Mouse (Mus musculus) hindbrain, embryonic 13.5 days (tissue): ENCODE results near the gene Lrrc32. TPM values are rescaled to one million over a fixed set of nuclear protein-coding genes. Genes with fewer than 3 reads are reported as not detected.
A peak's percentile ranks its signal among the peaks of the same experiment; 100 is the strongest.

Source experiments
- ATAC-seq: fragments of 200-750 bp; cut with Nextera tagmentation; 2 replicates; pipeline ENCODE4 v1.8.0; 2017; ENCODE audit warnings: moderate TSS enrichment; ENCODE audit not compliant: low FRiP score
- H3K27ac ChIP-seq: fragments of 300-500 bp; sonication (generic); 2 replicates; pipeline ENCODE4 v1.5.1; 2015; ENCODE audit warnings: inconsistent platforms, mild to moderate bottlenecking, moderate library complexity
- H3K27me3 ChIP-seq: fragments of 300-500 bp; sonication (generic); 2 replicates; pipeline ENCODE4 v1.6.1; 2015; ENCODE audit warnings: mild to moderate bottlenecking, inconsistent platforms
- H3K36me3 ChIP-seq: fragments of 300-500 bp; sonication (generic); 2 replicates; pipeline ENCODE4 v1.6.1; 2015; ENCODE audit warnings: mild to moderate bottlenecking, inconsistent platforms
- H3K4me1 ChIP-seq: fragments of 300-500 bp; sonication (generic); replicated peaks from 2 replicates; pipeline ENCODE4 v1.6.1; 2015; ENCODE audit warnings: inconsistent platforms
- H3K4me2 ChIP-seq: fragments of 300-500 bp; sonication (generic); 2 replicates; pipeline ENCODE4 v1.6.1; 2015; ENCODE audit warnings: inconsistent platforms, mild to moderate bottlenecking, moderate library complexity
- H3K4me3 ChIP-seq: fragments of 300-500 bp; sonication (generic); 2 replicates; pipeline ENCODE4 v1.5.1; 2015; ENCODE audit warnings: mild to moderate bottlenecking, inconsistent platforms
- H3K9ac ChIP-seq: fragments of 300-500 bp; sonication (generic); 2 replicates; pipeline ENCODE4 v1.6.1; 2015; ENCODE audit warnings: mild to moderate bottlenecking, inconsistent platforms
- H3K9me3 ChIP-seq: fragments of 300-500 bp; sonication (generic); 2 replicates; pipeline ENCODE4 v1.6.1; 2016; ENCODE audit warnings: inconsistent platforms
- WGBS: fragments of 180-500 bp; shearing (Covaris S2); methylation state at CpG from one replicate; pipeline ENCODE4 v1.1.7; 2015; 5-methylcytosine and 5-hydroxymethylcytosine counted together
- polyA plus RNA-seq: library from polyadenylated mRNA; unstranded; fragments of >200 nt; fragmentation: Nextera tagmentation; extraction: Ambion mirVana; gene quantifications from 2 replicates; pipeline ENCODE4 v1.2.1, GENCODE M21; 2015

The Lrrc32 gene
- polyA plus RNA-seq, 1 experiment from 2014 or later, result 3.1 TPM

DNA sequence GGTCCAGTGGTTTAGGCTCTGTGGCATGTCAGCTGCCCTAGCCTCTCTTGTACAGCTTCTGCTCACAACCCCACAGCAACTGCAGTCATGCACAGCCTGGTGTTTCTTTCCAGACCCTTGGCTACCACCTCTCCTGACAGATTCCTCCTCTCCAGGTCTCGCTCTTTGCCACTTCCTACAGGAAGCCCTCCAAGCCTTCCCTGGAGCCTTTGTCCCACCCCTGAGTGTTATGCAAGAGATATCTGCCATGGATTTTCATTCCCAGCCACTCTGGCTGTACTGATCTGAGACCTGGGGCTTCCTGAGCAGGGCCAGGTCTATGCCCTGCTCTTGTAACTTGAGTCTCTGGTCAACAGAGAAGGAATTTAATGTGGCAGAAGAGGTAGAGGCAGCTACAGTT lies 8.6 kb upstream of the Lrrc32 start:
- H3K4me1 ChIP-seq, result peaks cover 11% of the 10 kb centered on the region
- no peak overlapping the region for H3K27ac ChIP-seq
- no peaks in the 10 kb centered on the region for H3K36me3 ChIP-seq
- ATAC-seq, result no peak
- no peak overlapping the region for H3K4me2 ChIP-seq
- H3K9ac ChIP-seq, result no peak overlapping the region
- H3K27me3 ChIP-seq, result peaks cover 15% of the 10 kb centered on the region; the same call in 1 of the 2 replicates
- no peaks in the 10 kb centered on the region for H3K9me3 ChIP-seq
- WGBS, result 90% methylated on average over 1 of the region's 1 CpGs
- H3K4me3 ChIP-seq, result no peak overlapping the region

DNA sequence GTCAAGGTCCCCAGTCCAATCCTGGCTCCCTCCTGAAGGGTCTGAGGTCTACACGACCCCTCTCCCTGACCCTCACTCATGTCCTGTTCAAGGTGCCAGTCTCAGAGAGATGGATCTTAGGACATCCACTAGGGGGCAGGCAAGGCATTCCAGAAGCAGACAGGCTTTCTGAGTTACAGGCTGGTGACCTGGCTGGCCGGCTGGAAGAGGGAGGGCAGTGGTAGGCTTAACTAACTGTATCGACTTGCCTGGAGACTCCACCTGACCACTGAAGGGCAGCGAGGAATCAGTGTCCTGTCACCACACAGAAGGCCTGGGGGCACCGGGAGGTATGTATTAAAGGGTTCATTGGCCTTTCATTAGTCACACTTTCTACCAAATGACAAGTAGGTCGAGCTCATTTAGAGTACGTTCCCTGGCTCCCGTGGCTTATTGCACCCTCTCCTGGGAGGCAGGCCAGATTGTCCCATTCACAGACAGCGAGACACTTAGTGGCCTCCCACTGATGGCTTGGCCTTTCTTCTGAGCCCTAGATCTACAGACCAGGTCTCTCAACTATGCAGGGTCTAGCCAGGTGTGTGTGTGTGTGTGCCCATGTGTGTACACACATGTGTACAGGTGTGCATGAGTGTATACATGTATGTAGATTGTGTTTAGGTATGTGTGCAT lies 7.9 kb upstream of the Lrrc32 start:
- Histone ChIP-seq H3K27ac (no peak overlapping the region), H3K4me2 (no peak overlapping the region), H3K4me3 (no peak overlapping the region), H3K27me3 (peaks cover 15% of the 10 kb centered on the region; the same call in 1 of the 2 replicates), H3K9ac (no peak overlapping the region), H3K4me1 (peaks cover 13% of the 10 kb centered on the region), H3K36me3 (no peaks in the 10 kb centered on the region), H3K9me3 (no peaks in the 10 kb centered on the region)
- WGBS, result 5% methylated on average over 9 of the region's 9 CpGs
- peak; percentile 37 for ATAC-seq

DNA sequence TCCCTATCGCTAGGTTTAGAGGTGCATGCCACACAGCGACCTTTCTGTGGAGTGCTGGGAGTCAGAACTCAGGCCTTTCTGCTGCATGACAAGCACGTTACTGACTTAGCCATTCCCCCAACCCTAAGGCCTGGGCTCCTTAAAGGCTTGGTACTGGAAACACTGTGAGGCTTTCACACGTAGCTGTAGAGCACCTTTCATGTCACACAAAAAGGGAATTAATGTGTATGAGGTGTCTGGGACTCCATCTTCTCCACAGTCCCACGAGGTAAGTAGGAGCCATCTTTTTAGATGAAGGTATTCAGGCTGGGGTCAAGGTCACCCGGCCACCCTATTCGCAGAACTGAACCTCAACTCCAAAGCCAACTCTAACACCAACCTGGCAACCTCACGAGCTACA lies 7.2 kb upstream of the Lrrc32 start:
- Histone ChIP-seq H3K27me3 (peaks cover 15% of the 10 kb centered on the region; the same call in 1 of the 2 replicates), H3K4me2 (no peak overlapping the region), H3K4me3 (no peak overlapping the region), H3K4me1 (peaks cover 19% of the 10 kb centered on the region), H3K27ac (no peak overlapping the region), H3K9me3 (no peaks in the 10 kb centered on the region), H3K9ac (no peak overlapping the region), H3K36me3 (no peaks in the 10 kb centered on the region)
- WGBS, result 91% methylated on average over 8 of the region's 8 CpGs
- ATAC-seq, result no peak

DNA sequence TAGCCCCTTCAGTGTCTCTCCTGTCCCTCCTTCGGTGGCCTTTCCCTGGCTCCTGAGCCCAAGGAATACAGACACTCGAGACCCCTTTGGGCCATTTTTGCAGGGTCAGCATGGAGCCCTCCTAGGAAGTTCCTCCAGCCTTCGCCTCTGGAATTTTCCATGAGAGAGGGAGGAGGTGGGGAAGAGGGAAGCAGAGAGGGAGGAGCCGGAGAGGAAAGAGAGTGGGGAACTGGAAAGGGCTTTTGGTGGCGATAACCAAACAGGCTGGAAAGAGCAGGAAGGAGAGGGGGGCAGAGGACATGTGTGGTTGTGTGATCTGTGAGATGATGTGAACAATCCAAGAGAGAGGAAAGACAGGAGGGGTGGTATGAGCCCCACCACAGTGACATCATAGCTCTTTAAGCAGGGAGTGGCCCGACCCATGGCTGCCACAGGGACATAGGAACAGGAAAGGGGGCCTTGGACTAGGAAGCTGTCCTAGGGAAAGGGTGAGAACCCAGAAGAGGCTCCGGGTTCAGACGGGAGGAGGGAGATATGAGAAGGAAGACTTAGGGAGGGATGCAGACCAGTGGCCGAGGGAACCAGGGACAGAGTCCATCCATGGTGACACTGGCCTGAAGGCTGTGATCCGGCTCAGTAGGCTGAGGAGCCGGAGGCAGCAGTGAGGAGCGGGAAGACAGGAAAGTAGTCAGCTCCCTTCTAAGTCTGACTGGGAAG lies 6.4 kb upstream of the Lrrc32 start:
- no peak overlapping the region for H3K4me3 ChIP-seq
- 57% methylated on average over 12 of the region's 12 CpGs for WGBS
- no peaks in the 10 kb centered on the region for H3K36me3 ChIP-seq
- H3K27ac ChIP-seq, result no peak overlapping the region
- no peak overlapping the region for H3K4me2 ChIP-seq
- peaks cover 15% of the 10 kb centered on the region; the same call in 1 of the 2 replicates for H3K27me3 ChIP-seq
- peaks cover 20% of the 10 kb centered on the region for H3K4me1 ChIP-seq
- H3K9me3 ChIP-seq, result no peaks in the 10 kb centered on the region
- no peak for ATAC-seq
- H3K9ac ChIP-seq, result no peak overlapping the region

DNA sequence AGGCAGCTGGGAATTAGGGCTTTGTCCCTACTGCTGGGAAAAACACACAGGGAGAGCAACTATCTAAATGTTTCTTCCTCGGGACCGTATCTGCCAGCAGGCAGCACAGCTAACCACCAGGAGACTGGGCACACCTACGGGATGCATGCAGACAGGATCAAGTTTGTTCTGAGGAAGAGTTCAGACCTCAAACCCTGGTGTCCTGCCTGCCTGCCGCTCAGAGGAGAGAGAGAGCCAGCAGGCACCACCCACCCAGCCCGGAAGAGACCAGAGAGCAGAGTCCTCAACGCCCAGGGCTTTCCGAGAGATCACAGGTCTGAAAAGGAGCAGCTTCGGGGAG lies 5.8 kb upstream of the Lrrc32 start:
- Histone ChIP-seq H3K36me3 (no peaks in the 10 kb centered on the region), H3K4me2 (no peak overlapping the region), H3K4me1 (peaks cover 20% of the 10 kb centered on the region), H3K9ac (no peak overlapping the region), H3K9me3 (no peaks in the 10 kb centered on the region), H3K27ac (no peak overlapping the region), H3K27me3 (peaks cover 16% of the 10 kb centered on the region; the same call in 1 of the 2 replicates), H3K4me3 (no peak overlapping the region)
- ATAC-seq, result no peak
- WGBS, result 45% methylated on average over 8 of the region's 8 CpGs

DNA sequence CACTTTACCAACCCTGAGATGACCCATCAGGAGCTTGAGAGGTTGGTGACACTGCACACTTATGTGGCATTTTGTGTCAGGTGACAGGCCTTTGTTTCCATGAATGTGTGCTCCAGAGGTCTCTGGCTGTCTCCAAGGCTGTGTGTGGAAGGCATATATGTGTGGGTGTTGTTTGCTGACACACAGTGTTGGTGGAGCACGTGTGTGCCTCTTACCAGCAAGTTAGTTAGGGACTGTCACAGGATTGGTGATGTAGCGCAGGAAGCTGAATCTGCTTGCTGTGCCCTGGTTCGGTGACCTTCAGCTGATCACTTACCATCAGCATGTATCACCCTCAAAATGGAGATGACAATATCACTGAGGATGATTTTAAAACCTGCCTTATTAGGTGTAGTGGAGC lies 4.2 kb upstream of the Lrrc32 start:
- Histone ChIP-seq H3K9me3 (no peaks in the 10 kb centered on the region), H3K27ac (no peak overlapping the region), H3K4me1 (peaks cover 29% of the 10 kb centered on the region), H3K9ac (no peak overlapping the region), H3K4me2 (no peak overlapping the region), H3K27me3 (peaks cover 26% of the 10 kb centered on the region; the same call in 1 of the 2 replicates), H3K36me3 (no peaks in the 10 kb centered on the region), H3K4me3 (no peak overlapping the region)
- WGBS, result 87% methylated on average over 3 of the region's 3 CpGs
- no peak for ATAC-seq

DNA sequence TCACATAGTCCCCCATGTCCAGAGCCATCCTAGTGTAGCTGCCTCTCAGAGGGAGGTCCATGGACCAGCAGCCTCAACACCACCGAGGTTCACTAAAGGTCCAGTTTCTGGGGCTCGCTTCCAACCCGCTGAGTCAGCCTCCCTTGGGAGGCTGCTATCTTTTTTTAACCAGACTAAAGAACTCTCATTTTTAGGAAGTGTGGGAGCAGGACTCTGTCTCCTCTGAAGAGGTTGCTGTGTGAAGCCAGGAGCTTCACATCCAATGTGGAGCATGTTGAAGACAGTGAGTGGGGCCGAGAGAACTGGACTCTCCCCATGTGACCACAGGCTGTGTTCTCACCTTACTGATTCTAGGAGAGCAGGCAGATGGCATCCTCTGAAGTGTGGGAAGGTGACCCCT lies 3.6 kb upstream of the Lrrc32 start:
- Histone ChIP-seq H3K27me3 (peaks cover 25% of the 10 kb centered on the region), H3K4me3 (no peak overlapping the region), H3K9ac (no peak overlapping the region), H3K36me3 (no peaks in the 10 kb centered on the region), H3K27ac (no peak overlapping the region), H3K9me3 (no peaks in the 10 kb centered on the region), H3K4me2 (no peak overlapping the region), H3K4me1 (peaks cover 32% of the 10 kb centered on the region)
- 79% methylated on average over 4 of the region's 4 CpGs for WGBS
- no peak for ATAC-seq

DNA sequence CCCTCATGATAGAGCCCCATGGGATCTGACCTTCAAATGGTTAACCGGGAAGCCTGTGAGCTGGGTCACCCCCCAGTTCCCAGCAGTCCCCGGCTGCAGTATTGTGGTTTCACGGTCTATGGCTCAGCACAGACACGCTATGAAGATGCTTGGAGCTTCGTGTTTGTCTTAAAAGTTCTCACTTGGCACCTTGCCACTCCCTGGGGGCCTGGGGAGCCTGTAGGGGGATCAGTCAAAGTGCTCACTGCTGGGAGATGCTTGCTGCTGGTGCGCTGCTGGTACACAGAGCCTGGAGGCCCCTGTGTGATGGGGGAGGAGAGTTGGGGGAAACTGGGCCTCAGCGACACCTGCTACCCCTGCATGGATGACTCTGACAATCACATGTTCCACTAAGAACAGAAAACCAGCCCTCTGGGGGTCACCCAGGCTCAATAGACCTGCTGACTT lies 2.6 kb upstream of the Lrrc32 start:
- Histone ChIP-seq H3K9me3 (no peaks in the 10 kb centered on the region), H3K4me2 (no peak overlapping the region), H3K9ac (no peak overlapping the region; the same call in none of the 2 replicates), H3K36me3 (no peaks in the 10 kb centered on the region), H3K4me1 (peaks cover 29% of the 10 kb centered on the region), H3K27ac (no peak overlapping the region), H3K4me3 (no peak overlapping the region), H3K27me3 (peaks cover 28% of the 10 kb centered on the region)
- 45% methylated on average over 7 of the region's 7 CpGs for WGBS
- ATAC-seq, result no peak

DNA sequence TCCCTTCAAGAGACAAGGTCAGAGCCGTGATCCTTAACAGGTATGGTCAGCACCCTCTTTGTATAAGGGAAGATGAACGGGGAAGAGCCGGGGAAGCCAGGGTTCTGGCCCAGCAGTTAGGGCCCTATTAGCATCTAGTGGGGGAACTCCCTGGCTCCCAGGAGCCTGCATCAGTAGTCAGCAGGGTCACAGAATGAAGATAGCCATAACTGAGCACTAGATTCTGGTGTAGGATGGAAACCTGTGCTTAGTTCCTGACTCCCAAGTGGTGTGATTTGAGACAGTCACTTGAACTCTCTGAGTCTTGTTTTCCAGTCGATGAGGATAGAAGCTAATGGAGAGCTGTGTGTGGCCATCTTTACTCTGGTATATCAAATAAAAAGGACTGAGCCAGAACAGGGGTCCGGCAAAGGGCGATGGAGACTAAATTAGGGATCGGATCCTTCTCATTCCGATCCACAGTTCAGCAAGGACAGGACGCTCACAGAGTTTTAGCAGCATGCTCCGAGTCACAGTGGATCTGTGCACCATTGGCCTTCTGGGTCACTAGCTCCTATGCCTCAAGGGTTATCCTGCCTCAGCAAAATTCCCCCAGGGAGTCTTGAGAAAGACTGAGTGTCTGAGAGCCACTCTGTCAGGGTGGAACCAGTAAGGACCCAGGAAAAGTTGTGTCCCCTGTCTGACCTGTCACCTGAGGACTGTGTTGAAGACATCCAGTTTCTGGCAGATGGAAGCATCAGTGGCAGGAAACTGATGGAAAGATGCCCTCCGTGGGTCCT lies 1.7 kb upstream of the Lrrc32 start:
- Histone ChIP-seq H3K9me3 (no peaks in the 10 kb centered on the region), H3K9ac (no peak overlapping the region), H3K27ac (no peak overlapping the region), H3K36me3 (no peaks in the 10 kb centered on the region), H3K27me3 (peaks cover 33% of the 10 kb centered on the region), H3K4me3 (no peak overlapping the region), H3K4me2 (no peak overlapping the region), H3K4me1 (peaks cover 29% of the 10 kb centered on the region)
- 89% methylated on average over 11 of the region's 11 CpGs for WGBS
- ATAC-seq, result no peak

DNA sequence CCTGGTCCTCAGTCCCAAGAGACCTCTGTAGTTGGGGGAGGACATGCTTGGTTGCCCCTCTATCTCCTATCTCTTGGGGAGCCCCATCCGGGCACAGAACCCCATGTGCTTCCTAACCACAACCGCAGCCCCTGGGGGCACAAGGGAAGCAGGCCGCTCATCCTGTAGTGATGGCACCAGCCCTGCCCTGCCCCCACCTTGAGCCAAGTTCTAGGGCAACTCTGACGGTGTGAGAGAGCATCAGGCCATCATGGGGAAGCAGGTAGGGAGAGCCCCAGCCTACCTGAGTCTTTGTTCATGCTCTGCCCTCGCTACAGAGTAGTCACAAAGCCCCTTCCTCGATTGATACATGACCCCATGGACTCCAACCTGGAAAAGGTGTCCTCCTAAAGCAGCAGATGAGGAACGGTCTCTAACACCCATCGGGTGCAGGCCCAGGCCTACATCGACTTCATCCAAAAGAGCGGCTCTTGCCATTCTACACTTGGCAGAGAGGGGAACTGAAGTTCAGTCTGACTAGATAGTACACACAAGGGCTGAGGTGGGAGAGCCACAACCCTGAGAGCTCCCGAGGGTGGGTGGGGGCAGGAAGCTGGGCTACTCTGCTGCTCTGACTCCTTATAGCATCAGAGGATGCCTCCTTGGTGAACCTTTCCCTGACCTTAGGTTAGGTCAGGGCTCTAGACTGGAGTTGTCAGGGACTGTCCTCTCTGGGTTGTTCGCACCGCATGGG lies 519 bp upstream of the Lrrc32 start:
- no peak overlapping the region for H3K4me2 ChIP-seq
- no peaks in the 10 kb centered on the region for H3K36me3 ChIP-seq
- WGBS, result 88% methylated on average over 13 of the region's 13 CpGs
- H3K9ac ChIP-seq, result no peak overlapping the region; the same call in 1 of the 2 replicates
- no peak overlapping the region for H3K27ac ChIP-seq
- H3K9me3 ChIP-seq, result no peaks in the 10 kb centered on the region
- H3K27me3 ChIP-seq, result peaks cover 24% of the 10 kb centered on the region
- H3K4me3 ChIP-seq, result no peak overlapping the region
- H3K4me1 ChIP-seq, result peaks cover 21% of the 10 kb centered on the region
- 0 out of 2 replicates have a peak, but pooled peaks have one; percentile 1 for ATAC-seq

DNA sequence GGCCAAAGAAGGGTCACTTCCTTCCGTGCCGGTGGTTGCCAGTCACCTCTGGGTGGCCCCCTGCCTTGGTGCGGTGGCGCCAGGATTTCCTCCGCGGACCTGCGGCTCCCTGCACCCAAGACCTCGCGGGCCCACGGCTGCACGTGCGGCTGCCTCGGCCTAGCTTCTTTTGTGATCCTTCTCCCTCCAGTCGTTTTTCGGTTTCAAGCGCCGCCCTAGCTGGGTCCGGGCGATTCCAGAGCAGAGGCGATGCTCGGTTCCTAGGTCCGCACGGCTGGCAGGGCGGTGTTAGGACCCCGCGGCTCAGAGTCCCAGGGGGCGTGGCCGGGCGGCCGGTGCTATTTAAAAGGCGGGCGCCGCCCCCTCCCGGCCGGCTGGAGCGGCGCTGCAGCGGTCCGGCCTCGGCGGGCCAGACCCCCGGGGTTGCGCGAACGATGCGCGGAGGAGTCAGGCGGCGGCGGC lies 571 bp downstream of the Lrrc32 start:
- ATAC-seq, result peak; percentile 83
- Histone ChIP-seq H3K9me3 (no peaks in the 10 kb centered on the region), H3K9ac (peak overlapping the region; percentile 69), H3K36me3 (no peaks in the 10 kb centered on the region), H3K4me3 (peak overlapping the region; percentile 52), H3K27me3 (peaks cover 24% of the 10 kb centered on the region), H3K27ac (no peak overlapping the region), H3K4me2 (peak overlapping the region; percentile 71), H3K4me1 (peaks cover 21% of the 10 kb centered on the region)
- WGBS, result 1% methylated on average over 50 of the region's 50 CpGs

DNA sequence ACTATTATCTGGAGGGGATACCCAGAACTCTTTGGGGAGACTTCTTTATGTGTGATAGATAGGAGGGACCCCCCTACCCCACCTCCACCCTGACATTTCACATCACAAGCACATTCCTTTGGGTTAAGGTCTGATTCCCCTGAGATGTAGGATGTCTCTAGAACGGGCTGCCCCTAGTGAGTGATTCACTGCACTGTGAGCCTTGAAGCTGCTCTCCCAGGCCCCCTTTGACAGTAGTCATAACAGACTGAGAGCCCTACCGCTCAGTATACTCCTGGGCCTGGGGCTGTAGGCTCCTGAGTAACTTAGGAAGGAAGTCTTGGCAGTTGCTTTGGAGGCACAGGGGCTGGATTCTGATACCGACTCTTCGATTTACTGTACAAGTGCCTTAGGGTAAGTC lies 1.2 kb downstream of the Lrrc32 start:
- Histone ChIP-seq H3K27ac (no peak overlapping the region), H3K9ac (peak overlapping the region; percentile 69; the same call in 1 of the 2 replicates), H3K9me3 (no peaks in the 10 kb centered on the region), H3K27me3 (peaks cover 24% of the 10 kb centered on the region), H3K36me3 (no peaks in the 10 kb centered on the region), H3K4me3 (peak overlapping the region; percentile 52), H3K4me2 (peak overlapping the region; percentile 71), H3K4me1 (peaks cover 21% of the 10 kb centered on the region)
- no peak for ATAC-seq
- 63% methylated on average over 4 of the region's 4 CpGs for WGBS
